Mouse (Mus musculus) A20 (cell line): Measurements from ENCODE around the gene Ercc8.

Experiments used
- DNase-seq: peaks from one replicate; pipeline ENCODE4 v3.0.0-alpha.2; 2011; ENCODE audit warnings: low read depth, low spot score

The Ercc8 gene

DNA sequence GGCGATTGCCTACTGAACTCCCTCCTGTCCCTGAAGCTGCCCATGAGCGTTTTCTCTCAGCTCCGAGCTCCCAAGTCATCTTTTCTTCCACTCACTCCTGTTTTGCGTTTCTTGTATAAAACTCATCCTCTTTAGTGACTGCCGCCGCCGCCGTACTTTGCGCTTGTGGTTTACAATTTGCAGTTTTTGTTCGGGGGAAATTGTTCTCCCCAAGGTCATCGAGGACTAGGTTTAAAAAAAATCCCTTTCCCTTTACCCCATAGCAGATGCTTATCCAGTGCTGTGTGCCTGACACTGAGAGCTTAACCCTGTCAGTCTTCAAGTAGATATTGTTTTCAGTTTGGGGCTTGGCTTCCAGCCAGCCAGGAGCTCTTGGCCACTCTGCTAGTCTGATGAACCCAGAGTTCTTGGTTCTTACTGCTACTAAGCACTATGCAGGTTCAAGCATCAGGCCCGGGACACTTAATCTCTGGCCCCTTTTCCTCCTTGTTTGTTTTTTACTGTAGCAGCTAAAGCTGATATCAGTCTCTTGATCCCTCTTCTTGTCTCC, 56.8 kb downstream of the Ercc8 start:
- no peak for DNase-seq

DNA sequence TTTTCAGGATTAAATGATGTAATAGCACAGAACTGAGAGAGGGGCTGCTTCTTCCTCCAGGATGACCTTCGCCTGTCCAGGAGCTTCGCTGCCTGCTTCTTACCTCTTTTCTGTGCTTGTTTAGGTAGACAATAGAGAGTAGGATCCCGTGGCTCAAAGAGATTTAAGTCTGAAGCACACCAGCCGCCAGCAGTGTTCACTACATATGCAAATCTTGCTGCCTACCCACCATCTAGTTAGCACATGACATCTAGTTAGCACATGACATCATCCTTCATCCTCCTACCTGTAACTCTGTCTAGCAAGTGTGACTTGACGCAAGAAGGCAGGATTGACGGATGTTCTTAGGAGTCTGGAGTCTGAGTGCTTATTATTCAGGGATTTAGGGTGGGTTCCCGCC, 61.2 kb downstream of the Ercc8 start:
- no peak for DNase-seq

GRCm38 (mm10) chr13:108229191-108229590, 70.7 kb downstream of the Ercc8 start:
- DNase-seq, result no peak

- DNase-seq, result no peak
These were observed 71.3 kb downstream of the Ercc8 start for GRCm38 (mm10) chr13:108229634-108230330.

- DNase-seq, result no peak
These were observed 81.5 kb downstream of the Ercc8 start for GRCm38 (mm10) chr13:108240012-108240411.

DNA sequence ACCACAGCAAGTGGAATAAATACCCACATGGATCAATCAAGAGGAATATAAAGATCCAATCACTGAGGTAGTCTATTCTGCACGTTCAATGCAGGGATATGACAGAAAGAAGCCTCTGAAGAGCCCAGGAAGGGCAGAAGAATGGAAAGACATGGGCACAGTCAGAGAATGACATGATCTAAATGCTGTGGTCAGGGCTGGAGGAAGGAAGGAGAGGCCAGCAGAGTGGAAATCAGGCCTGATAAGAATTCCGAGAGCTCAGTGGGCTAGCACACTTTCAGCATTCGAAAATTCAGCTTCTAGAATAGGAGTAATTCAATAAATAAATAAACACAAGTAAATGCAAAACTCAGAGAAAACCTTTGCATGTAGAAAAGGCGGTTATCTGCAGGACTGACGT, 83.2 kb downstream of the Ercc8 start:
- DNase-seq, result no peak
